Mouse (Mus musculus) liver, embryonic 16.5 days (tissue): ENCODE measurements around the gene Lctl. TPM values are rescaled to one million over a fixed set of nuclear protein-coding genes. Genes with fewer than 3 reads are reported as not detected.
A peak's percentile ranks its signal among the peaks of the same experiment; 100 is the strongest.

Experiments used
- ATAC-seq: fragments of 200-750 bp; cut with Nextera tagmentation; 2 replicates; pipeline ENCODE4 v1.8.0; 2017; ENCODE audit warnings: low read depth, mild to moderate bottlenecking, moderate number of reproducible peaks, moderate library complexity
- H3K27ac ChIP-seq: fragments of 300-500 bp; sonication (generic); 2 replicates; pipeline ENCODE4 v1.5.1; 2014; ENCODE audit warnings: mild to moderate bottlenecking, low read length
- H3K27me3 ChIP-seq: fragments of 300-500 bp; sonication (generic); 2 replicates; pipeline ENCODE4 v1.6.1; 2014; ENCODE audit warnings: low read depth, low read length, mixed read lengths; ENCODE audit not compliant: control insufficient read depth, insufficient read depth
- H3K36me3 ChIP-seq: fragments of 300-500 bp; sonication (generic); 2 replicates; pipeline ENCODE4 v1.6.1; 2014; ENCODE audit warnings: mild to moderate bottlenecking; ENCODE audit not compliant: control insufficient read depth, insufficient read depth
- H3K4me1 ChIP-seq: fragments of 300-500 bp; sonication (generic); 2 replicates; pipeline ENCODE4 v1.6.1; 2014; ENCODE audit warnings: low read depth, low read length, mixed read lengths; ENCODE audit not compliant: control insufficient read depth
- H3K4me2 ChIP-seq: fragments of 300-500 bp; sonication (generic); 2 replicates; pipeline ENCODE4 v1.6.1; 2014; ENCODE audit warnings: low read depth, low read length, mixed read lengths
- H3K4me3 ChIP-seq: fragments of 300-500 bp; sonication (generic); 2 replicates; pipeline ENCODE4 v1.5.1; 2014; ENCODE audit warnings: low read depth, mild to moderate bottlenecking, low read length
- H3K9ac ChIP-seq: fragments of 300-500 bp; sonication (generic); 2 replicates; pipeline ENCODE4 v1.6.1; 2014; ENCODE audit warnings: low read depth, low read length
- H3K9me3 ChIP-seq: fragments of 300-500 bp; sonication (generic); replicated peaks from 2 replicates; pipeline ENCODE4 v1.6.1; 2016; ENCODE audit warnings: low read length; ENCODE audit not compliant: control insufficient read depth
- WGBS: fragments of 180-500 bp; shearing (Covaris S2); extraction: QIAGEN DNeasy Blood & Tissue Kit; methylation state at CpG from one replicate; pipeline ENCODE4 v1.1.7; 2014; ENCODE audit not compliant: insufficient replicate concordance; 5-methylcytosine and 5-hydroxymethylcytosine counted together
- polyA plus RNA-seq: library from polyadenylated mRNA; unstranded; fragments of >200 nt; fragmentation: Nextera tagmentation; extraction: Ambion mirVana; gene quantifications from 2 replicates; pipeline ENCODE4 v1.2.1, GENCODE M21; 2015

Gene Lctl
- polyA plus RNA-seq, 1 experiment from 2014 or later: not detected

GRCm38 (mm10) chr9:64172145-64172815 lies 55.3 kb downstream of the Lctl start:
- ATAC-seq: peak; percentile 23
- Histone ChIP-seq H3K4me1 (peaks cover 22% of the 10 kb centered on the region), H3K9me3 (no peaks in the 10 kb centered on the region), H3K4me2 (peak overlapping the region; percentile 69), H3K36me3 (peaks cover 26% of the 10 kb centered on the region), H3K4me3 (peak overlapping the region; percentile 74), H3K27ac (peak overlapping the region; percentile 86), H3K9ac (peak overlapping the region; percentile 83), H3K27me3 (no peaks in the 10 kb centered on the region)
- 2% methylated on average over 18 of the region's 18 CpGs for WGBS

GRCm38 (mm10) chr9:64172816-64173665 lies 56.1 kb downstream of the Lctl start, which contains the start of the genes Zwilch and Rpl4:
Zwilch (minus strand) TSS chr9:64173104.
Rpl4 (plus strand) TSS chr9:64173375.
- Histone ChIP-seq H3K4me2 (peak within 1 kb of the TSS; percentile 73), H3K36me3 (peaks cover 31% of the 10 kb centered on the region), H3K9ac (peak within 1 kb of the TSS; percentile 83), H3K27ac (peak within 1 kb of the TSS; percentile 86), H3K4me1 (peaks cover 22% of the 10 kb centered on the region), H3K9me3 (no peaks in the 10 kb centered on the region), H3K4me3 (peak within 1 kb of the TSS; percentile 74), H3K27me3 (no peaks in the 10 kb centered on the region)
- peak; percentile 81 for ATAC-seq
- under 1% methylated on average over 42 of the region's 42 CpGs for WGBS

- Histone ChIP-seq H3K4me1 (peaks cover 23% of the 10 kb centered on the region), H3K4me3 (peak overlapping the region; percentile 74), H3K27me3 (no peaks in the 10 kb centered on the region), H3K4me2 (peak overlapping the region; percentile 73), H3K9me3 (no peaks in the 10 kb centered on the region), H3K36me3 (peaks cover 37% of the 10 kb centered on the region), H3K9ac (peak overlapping the region; percentile 67), H3K27ac (peak overlapping the region; percentile 86; the same call in 1 of the 2 replicates)
- ATAC-seq: no peak
- WGBS: 0% methylated on average over 16 of the region's 16 CpGs
Measured at GRCm38 (mm10) chr9:64173666-64174220, 56.8 kb downstream of the Lctl start.

- peak overlapping the region; percentile 67 for H3K9ac ChIP-seq
- peaks cover 25% of the 10 kb centered on the region for H3K4me1 ChIP-seq
- peak overlapping the region; percentile 73 for H3K4me2 ChIP-seq
- peak overlapping the region; percentile 74 for H3K4me3 ChIP-seq
- H3K27me3 ChIP-seq: no peaks in the 10 kb centered on the region
- peaks cover 37% of the 10 kb centered on the region for H3K36me3 ChIP-seq
- no peak for ATAC-seq
- H3K27ac ChIP-seq: no peak overlapping the region
- no peaks in the 10 kb centered on the region for H3K9me3 ChIP-seq
Measured at GRCm38 (mm10) chr9:64174341-64174740, 57.4 kb downstream of the Lctl start.

- peak overlapping the region; percentile 74 for H3K4me3 ChIP-seq
- peak overlapping the region; percentile 73 for H3K4me2 ChIP-seq
- H3K27ac ChIP-seq: no peak overlapping the region
- H3K27me3 ChIP-seq: no peaks in the 10 kb centered on the region
- peaks cover 30% of the 10 kb centered on the region for H3K4me1 ChIP-seq
- peak overlapping the region; percentile 4; the same call in 1 of the 2 replicates for H3K9ac ChIP-seq
- H3K36me3 ChIP-seq: peaks cover 37% of the 10 kb centered on the region
- no peak for ATAC-seq
- no peaks in the 10 kb centered on the region for H3K9me3 ChIP-seq
- 35% methylated on average over 8 of the region's 8 CpGs for WGBS
Measured at GRCm38 (mm10) chr9:64174766-64175165, 57.8 kb downstream of the Lctl start.

GRCm38 (mm10) chr9:64175378-64175777 lies 58.4 kb downstream of the Lctl start:
- ATAC-seq: no peak
- Histone ChIP-seq H3K27me3 (no peaks in the 10 kb centered on the region), H3K4me3 (no peak overlapping the region; the same call in 1 of the 2 replicates), H3K4me2 (peak overlapping the region; percentile 73; the same call in 1 of the 2 replicates), H3K36me3 (peaks cover 37% of the 10 kb centered on the region), H3K9me3 (no peaks in the 10 kb centered on the region), H3K4me1 (peaks cover 33% of the 10 kb centered on the region), H3K9ac (no peak overlapping the region), H3K27ac (no peak overlapping the region)
- WGBS: 75% methylated on average over 11 of the region's 11 CpGs

GRCm38 (mm10) chr9:64178610-64178973 lies 61.6 kb downstream of the Lctl start:
- peak overlapping the region; percentile 85 for H3K4me3 ChIP-seq
- ATAC-seq: peak; percentile 30; the same call in 1 of the 2 replicates
- peaks cover 48% of the 10 kb centered on the region for H3K36me3 ChIP-seq
- no peaks in the 10 kb centered on the region for H3K27me3 ChIP-seq
- peaks cover 19% of the 10 kb centered on the region for H3K4me1 ChIP-seq
- peak overlapping the region; percentile 84 for H3K4me2 ChIP-seq
- peak overlapping the region; percentile 76 for H3K27ac ChIP-seq
- WGBS: 31% methylated on average over 3 of the region's 3 CpGs
- H3K9ac ChIP-seq: peak overlapping the region; percentile 84; the same call in 1 of the 2 replicates
- no peaks in the 10 kb centered on the region for H3K9me3 ChIP-seq

- H3K27me3 ChIP-seq: no peaks in the 10 kb centered on the region
- no peaks in the 10 kb centered on the region for H3K9me3 ChIP-seq
- peaks cover 19% of the 10 kb centered on the region for H3K4me1 ChIP-seq
- peak within 1 kb of the TSS; percentile 85 for H3K4me3 ChIP-seq
- under 1% methylated on average over 35 of the region's 35 CpGs for WGBS
- peak within 1 kb of the TSS; percentile 76 for H3K27ac ChIP-seq
- peak; percentile 93 for ATAC-seq
- peak within 1 kb of the TSS; percentile 84 for H3K4me2 ChIP-seq
- peak within 1 kb of the TSS; percentile 84 for H3K9ac ChIP-seq
- H3K36me3 ChIP-seq: peaks cover 48% of the 10 kb centered on the region
Measured at GRCm38 (mm10) chr9:64178974-64179646, 62.2 kb downstream of the Lctl start, which contains the start of gene Snapc5. Snapc5 (plus strand) TSS chr9:64179274.
